Mouse (Mus musculus): ENCODE measurements around the gene Mkrn1.

DNA sequence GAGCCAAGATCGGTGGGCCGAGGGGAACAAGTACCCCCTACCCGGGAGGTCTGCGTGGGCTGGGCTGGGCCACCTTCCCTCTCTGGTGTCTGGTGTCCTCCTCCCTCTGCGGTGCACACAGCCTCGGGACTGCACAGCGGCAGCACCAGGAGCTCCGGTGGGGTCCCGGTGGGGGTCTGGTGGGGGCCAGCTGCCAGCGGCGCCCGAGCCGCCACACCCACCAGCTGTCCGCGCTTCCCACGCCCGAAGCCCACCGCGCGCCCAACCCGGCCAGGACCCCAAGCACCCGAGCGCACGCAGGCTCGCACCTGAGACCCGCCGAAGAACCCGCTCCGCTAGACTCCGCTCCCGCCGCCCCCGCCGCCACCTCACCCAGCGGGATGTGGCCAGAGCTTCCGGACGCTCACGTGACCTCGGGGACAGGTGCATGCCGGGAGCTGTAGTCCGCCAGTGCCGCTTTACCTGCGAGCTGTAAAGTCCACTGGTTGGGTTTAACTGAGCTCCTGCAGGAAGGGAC lies 42.9 kb downstream of the Mkrn1 start, which contains the start of gene Slc37a3:
- TF ChIP-seq CTCF (IDR thresholded peaks at IDR 0.05; ENCODE audit: control insufficient read depth, insufficient read depth, low read length): no peak
- TF ChIP-seq POLR2A (IDR thresholded peaks at IDR 0.05; ENCODE audit: borderline replicate concordance, control insufficient read depth, low read depth, low read length): peak; percentile 63; the same call in 1 of the 2 replicates
